Mouse (Mus musculus): ENCODE results near the gene Rapgef6. TPM values are rescaled to one million over a fixed set of nuclear protein-coding genes. Genes with fewer than 3 reads are reported as not detected.

Gene Rapgef6
- polyA plus RNA-seq, 1 experiment from 2014 or later: 34.7 TPM

DNA sequence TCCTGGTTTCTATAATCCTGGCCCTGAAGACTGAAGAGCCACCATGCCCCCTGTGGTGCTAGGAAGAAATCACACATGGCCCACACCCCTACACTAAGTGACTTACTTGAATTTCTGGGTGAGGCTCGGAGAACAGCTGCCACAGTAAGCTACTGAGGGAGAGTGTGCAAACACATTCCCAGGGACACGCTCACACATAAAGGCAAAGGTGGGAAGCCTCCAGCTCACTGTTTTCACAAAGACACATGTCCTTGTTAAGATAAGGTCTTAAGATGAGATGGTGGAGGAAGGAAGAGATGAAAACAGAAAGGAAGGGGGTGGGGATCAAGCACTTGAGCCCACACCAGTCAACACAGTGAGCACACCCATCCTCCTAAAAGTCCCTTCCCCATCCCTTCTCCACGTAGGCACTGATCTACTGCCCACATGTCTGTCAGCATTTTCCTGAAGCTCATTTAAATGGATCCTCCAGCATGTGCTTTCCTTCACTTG lies 204.0 kb downstream of the Rapgef6 start:
- Histone ChIP-seq H3K4me3 (replicated peaks) (no peak overlapping the region), H3K9ac (no peak overlapping the region), H3K27me3 (no peaks in the 10 kb centered on the region), H3K36me3 (peaks cover 61% of the 10 kb centered on the region), H3K4me1 (peaks cover 9% of the 10 kb centered on the region), H3K4me2 (no peak overlapping the region), H3K27ac (no peak overlapping the region), H3K9me3 (replicated peaks) (no peaks in the 10 kb centered on the region)
- ATAC-seq (replicated peaks; ENCODE audit: low FRiP score): no peak
- WGBS: 80% methylated on average over 3 of the region's 3 CpGs

DNA sequence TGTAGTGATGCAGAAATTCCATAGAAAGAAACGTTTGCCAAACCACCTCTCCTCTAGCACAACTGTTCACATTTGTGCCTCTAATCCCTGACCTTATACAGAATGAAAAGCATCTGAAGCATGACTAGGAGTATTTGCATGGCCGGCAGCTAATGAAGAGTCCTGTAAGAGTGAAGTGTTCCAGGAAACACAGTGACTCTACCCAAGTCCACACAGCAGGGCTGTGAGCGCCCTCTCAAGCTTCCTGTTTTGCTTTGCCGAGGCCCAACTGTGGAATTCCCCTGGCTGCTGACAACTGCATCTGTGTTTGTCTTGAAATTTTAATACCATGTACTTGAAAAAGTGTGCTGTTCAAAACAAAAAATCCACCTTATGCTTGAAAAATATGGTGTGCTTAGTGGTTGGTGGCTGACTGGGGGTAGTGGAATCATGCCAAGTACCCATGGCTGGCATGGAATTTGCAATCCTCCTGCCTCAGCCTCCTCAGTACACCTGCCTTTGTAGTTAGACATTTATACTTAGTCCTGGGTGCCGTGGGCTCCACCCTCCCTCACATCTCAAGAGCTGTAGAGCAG lies 204.8 kb downstream of the Rapgef6 start:
- no peak overlapping the region for H3K27ac ChIP-seq
- no peak overlapping the region for H3K4me3 ChIP-seq (replicated peaks)
- no peak for ATAC-seq (replicated peaks; ENCODE audit: low FRiP score)
- H3K36me3 ChIP-seq: peaks cover 54% of the 10 kb centered on the region
- no peaks in the 10 kb centered on the region for H3K27me3 ChIP-seq
- no peaks in the 10 kb centered on the region for H3K9me3 ChIP-seq (replicated peaks)
- no peak overlapping the region for H3K9ac ChIP-seq
- H3K4me1 ChIP-seq: peaks cover 9% of the 10 kb centered on the region
- no peak overlapping the region for H3K4me2 ChIP-seq
- 67% methylated on average over 5 of the region's 5 CpGs for WGBS

DNA sequence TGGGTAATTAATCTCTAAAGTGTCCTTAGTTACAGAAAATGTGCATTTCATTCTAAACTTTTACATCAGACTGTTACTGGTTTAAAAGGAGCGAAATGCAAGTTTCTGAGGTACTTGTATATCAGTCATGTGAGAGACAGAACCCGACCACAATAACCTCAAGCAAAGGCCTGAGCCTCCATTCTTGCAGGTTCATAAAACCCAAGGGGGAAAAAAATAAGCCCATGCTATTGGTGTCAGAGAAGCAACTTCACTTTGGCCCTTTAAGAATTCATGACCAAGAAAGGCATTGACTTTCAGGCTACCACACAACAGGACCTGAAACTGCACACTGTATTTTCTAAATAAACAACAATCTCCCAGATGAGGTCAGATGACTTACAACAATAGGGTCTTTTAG lies 205.7 kb downstream of the Rapgef6 start:
- no peaks in the 10 kb centered on the region for H3K27me3 ChIP-seq
- H3K4me3 ChIP-seq (replicated peaks): no peak overlapping the region
- 0 out of 2 replicates have a peak overlapping the region, but pooled peaks have one; percentile 0 for H3K27ac ChIP-seq
- peaks cover 45% of the 10 kb centered on the region for H3K36me3 ChIP-seq
- no peaks in the 10 kb centered on the region for H3K9me3 ChIP-seq (replicated peaks)
- H3K4me2 ChIP-seq: no peak overlapping the region
- no peak for ATAC-seq (replicated peaks; ENCODE audit: low FRiP score)
- H3K4me1 ChIP-seq: peaks cover 12% of the 10 kb centered on the region
- H3K9ac ChIP-seq: no peak overlapping the region
- WGBS: 55% methylated on average over 2 of the region's 2 CpGs

DNA sequence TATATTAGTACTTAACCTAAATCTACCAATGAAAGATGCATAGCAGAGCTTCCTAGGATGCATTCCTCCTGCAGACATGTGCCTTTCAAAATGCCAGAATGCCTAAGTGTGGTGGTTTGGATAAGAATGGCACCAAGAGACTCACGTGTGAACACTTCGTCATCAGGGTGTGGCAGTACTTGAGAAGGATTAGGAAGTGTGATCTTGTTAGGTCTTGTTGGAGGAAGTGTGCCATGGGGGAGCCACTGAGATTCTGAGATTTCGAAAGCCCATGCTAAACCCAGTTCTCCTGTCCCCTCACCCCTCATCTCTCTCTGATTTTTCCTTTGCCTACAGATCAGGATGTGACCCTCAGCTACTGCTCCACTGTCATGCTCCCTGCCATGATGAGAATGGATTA lies 206.7 kb downstream of the Rapgef6 start:
- 89% methylated on average over 3 of the region's 3 CpGs for WGBS
- H3K4me2 ChIP-seq: no peak overlapping the region
- no peak overlapping the region for H3K4me3 ChIP-seq (replicated peaks)
- H3K4me1 ChIP-seq: peaks cover 19% of the 10 kb centered on the region
- ATAC-seq (replicated peaks; ENCODE audit: low FRiP score): no peak
- H3K9ac ChIP-seq: no peak overlapping the region
- no peaks in the 10 kb centered on the region for H3K27me3 ChIP-seq
- no peak overlapping the region for H3K27ac ChIP-seq
- H3K36me3 ChIP-seq: peaks cover 44% of the 10 kb centered on the region
- H3K9me3 ChIP-seq (replicated peaks): no peaks in the 10 kb centered on the region

DNA sequence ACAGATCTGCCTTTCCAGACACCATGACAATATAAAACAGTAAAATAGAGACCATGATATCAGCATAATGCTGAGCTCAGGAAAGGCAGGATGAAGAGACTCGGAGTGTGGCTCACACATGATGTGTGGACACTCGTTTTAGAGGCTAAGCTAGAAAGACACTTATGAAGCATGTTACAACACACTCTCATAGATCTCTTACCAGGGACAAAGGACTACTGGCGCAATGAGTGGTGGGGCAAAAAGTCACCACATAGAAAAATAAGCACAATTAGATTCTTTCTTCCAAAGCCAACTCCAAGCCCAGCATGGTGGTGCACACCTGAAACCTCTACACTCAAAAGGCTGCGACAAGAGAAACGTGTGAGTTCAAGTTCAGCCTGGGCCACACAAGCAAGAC lies 208.3 kb downstream of the Rapgef6 start:
- peaks cover 16% of the 10 kb centered on the region for H3K4me1 ChIP-seq
- H3K9me3 ChIP-seq (replicated peaks): no peaks in the 10 kb centered on the region
- no peak for ATAC-seq (replicated peaks; ENCODE audit: low FRiP score)
- no peaks in the 10 kb centered on the region for H3K27me3 ChIP-seq
- WGBS: 88% methylated on average over 5 of the region's 5 CpGs
- H3K27ac ChIP-seq: no peak overlapping the region
- no peak overlapping the region for H3K9ac ChIP-seq
- H3K4me2 ChIP-seq: no peak overlapping the region
- H3K36me3 ChIP-seq: peaks cover 48% of the 10 kb centered on the region
- H3K4me3 ChIP-seq (replicated peaks): no peak overlapping the region

DNA sequence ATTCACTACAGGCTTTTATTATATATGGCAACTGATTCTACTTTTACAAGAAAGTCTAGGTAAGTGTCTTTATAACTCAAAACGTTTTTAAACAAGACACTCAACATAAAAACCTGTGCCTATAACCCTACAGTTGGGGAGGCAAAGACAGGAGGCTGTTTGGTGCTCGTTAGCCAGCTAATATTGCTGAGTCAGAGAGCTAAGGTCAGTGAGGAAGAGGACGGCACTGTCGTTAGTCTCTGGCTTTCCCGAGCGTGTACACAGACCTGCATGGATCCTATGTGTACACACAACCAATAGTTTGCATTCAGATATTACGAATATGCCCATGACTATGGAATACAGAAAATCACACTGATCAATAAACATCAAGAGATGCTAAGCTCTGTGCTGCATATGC lies 208.7 kb downstream of the Rapgef6 start:
- H3K4me1 ChIP-seq: peaks cover 16% of the 10 kb centered on the region
- H3K9me3 ChIP-seq (replicated peaks): no peaks in the 10 kb centered on the region
- no peak for ATAC-seq (replicated peaks; ENCODE audit: low FRiP score)
- no peak overlapping the region for H3K4me2 ChIP-seq
- H3K27ac ChIP-seq: no peak overlapping the region
- 83% methylated on average over 7 of the region's 7 CpGs for WGBS
- no peak overlapping the region for H3K9ac ChIP-seq
- no peak overlapping the region for H3K4me3 ChIP-seq (replicated peaks)
- H3K36me3 ChIP-seq: peaks cover 48% of the 10 kb centered on the region
- no peaks in the 10 kb centered on the region for H3K27me3 ChIP-seq

DNA sequence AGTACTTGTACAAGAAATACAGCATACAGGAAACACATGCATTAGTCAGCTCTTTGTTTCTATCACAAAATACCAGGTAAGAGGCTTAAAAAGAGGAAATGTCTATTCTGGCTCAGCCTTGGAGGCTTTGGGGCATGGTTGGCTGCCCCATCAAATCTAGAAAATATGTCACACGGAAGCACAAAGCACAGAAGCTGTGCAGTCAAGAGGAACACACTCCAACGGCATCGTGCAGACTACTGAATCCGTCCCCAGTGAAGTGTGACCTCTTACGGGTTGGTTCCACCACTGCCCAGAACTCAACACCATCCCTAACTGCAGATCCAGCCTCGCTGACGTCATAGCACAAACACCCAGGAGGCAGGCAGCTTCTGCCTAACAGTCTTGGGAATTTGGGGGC lies 210.9 kb downstream of the Rapgef6 start:
- WGBS: 47% methylated on average over 7 of the region's 7 CpGs
- Histone ChIP-seq H3K9me3 (replicated peaks) (no peaks in the 10 kb centered on the region), H3K4me1 (peaks cover 10% of the 10 kb centered on the region; the same call in 1 of the 2 replicates), H3K27me3 (no peaks in the 10 kb centered on the region), H3K36me3 (peaks cover 45% of the 10 kb centered on the region), H3K27ac (no peak overlapping the region), H3K4me2 (no peak overlapping the region), H3K4me3 (replicated peaks) (no peak overlapping the region), H3K9ac (no peak overlapping the region)
- ATAC-seq (replicated peaks; ENCODE audit: low FRiP score): peak; percentile 70

DNA sequence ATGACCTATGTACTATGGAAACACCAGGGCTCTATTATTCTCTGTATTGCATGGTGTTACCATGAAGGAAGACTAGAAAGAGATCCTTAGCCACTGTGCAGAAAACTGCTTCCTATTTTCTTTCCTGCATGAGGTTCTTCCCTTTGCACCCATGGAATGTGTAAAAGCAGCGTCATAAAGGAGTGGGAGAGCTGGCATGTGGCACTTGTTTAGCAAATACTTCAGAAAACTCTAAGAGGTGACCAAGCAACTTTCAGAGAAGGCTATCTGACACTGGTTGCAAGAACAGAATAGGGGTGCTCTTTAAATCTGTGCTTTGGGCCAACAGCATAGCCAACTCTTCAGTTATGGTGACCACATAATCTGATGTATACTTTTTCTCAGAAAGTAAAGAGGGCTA lies 212.5 kb downstream of the Rapgef6 start:
- WGBS: 80% methylated on average over 1 of the region's 1 CpGs
- Histone ChIP-seq H3K4me2 (no peak overlapping the region), H3K27ac (no peak overlapping the region), H3K27me3 (no peaks in the 10 kb centered on the region), H3K4me1 (peaks cover 10% of the 10 kb centered on the region; the same call in 1 of the 2 replicates), H3K36me3 (peaks cover 43% of the 10 kb centered on the region), H3K4me3 (replicated peaks) (no peak overlapping the region), H3K9ac (no peak overlapping the region), H3K9me3 (replicated peaks) (no peaks in the 10 kb centered on the region)
- ATAC-seq (replicated peaks; ENCODE audit: low FRiP score): no peak

DNA sequence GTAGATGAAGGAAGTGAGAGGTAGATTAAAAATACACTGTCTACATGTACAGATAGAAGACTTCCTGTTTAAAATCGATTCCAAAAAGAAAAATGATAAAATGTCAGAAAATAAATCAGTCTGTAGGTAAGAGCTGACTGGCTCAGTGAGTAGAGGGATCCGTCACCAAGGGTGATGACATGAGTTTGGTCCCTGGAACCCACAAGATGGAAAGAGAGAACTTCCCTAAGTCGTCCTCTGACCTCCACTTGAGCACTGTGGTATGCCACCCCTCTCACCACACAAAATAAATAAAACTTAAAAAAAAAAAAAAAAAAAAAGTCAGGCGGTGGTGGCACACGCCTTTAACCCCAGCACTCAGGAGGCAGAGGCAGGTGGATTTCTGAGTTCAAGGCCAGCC lies 214.3 kb downstream of the Rapgef6 start:
- Histone ChIP-seq H3K4me3 (replicated peaks) (no peak overlapping the region), H3K27me3 (no peaks in the 10 kb centered on the region), H3K27ac (no peak overlapping the region), H3K9ac (no peak overlapping the region), H3K9me3 (replicated peaks) (no peaks in the 10 kb centered on the region), H3K36me3 (peaks cover 39% of the 10 kb centered on the region), H3K4me2 (no peak overlapping the region), H3K4me1 (peaks cover 12% of the 10 kb centered on the region; the same call in 1 of the 2 replicates)
- 92% methylated on average over 5 of the region's 5 CpGs for WGBS
- no peak for ATAC-seq (replicated peaks; ENCODE audit: low FRiP score)

DNA sequence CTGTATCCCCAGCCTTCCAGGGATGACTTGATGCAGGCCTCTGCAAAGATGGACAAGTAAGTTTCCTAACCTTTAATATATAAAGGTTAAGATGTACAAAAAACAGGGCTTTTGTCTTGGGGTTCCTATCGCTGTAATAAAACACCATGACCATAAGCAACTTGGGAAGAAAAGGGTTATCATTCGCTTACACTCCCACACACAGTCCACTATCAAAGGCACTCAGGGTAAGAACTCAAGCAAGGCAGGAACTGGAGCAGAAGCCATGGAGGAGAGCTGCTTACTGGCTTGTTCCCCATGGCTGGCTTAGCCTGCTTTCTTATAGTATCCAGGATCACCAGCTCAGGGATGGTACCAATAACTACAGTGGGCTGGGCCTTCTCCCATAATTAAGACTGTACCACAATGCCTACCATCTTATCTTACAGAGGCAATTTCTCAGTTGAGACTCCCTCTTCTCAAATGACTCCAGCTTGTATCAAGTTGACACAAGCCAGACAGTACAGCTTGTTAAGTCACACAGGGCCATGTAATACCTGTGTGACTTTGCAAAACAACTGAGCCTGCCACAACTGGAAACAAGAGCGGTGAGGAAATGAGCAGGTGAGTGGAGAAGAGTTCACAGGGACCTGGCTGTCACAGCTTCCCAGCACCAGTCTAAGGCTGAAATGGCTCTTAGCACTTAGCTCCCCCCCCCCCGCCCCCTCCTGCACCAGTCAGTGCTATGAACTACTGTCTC lies 216.5 kb downstream of the Rapgef6 start:
- WGBS: 80% methylated on average over 4 of the region's 4 CpGs
- Histone ChIP-seq H3K9ac (no peak overlapping the region), H3K27me3 (no peaks in the 10 kb centered on the region), H3K4me1 (peaks cover 4% of the 10 kb centered on the region; the same call in 1 of the 2 replicates), H3K4me2 (no peak overlapping the region), H3K9me3 (replicated peaks) (no peaks in the 10 kb centered on the region), H3K36me3 (peaks cover 41% of the 10 kb centered on the region), H3K27ac (peak overlapping the region; percentile 45; the same call in 1 of the 2 replicates), H3K4me3 (replicated peaks) (no peak overlapping the region)
- 0 out of 2 replicates have a peak, but pooled peaks have one; percentile 18 for ATAC-seq (replicated peaks; ENCODE audit: low FRiP score)

DNA sequence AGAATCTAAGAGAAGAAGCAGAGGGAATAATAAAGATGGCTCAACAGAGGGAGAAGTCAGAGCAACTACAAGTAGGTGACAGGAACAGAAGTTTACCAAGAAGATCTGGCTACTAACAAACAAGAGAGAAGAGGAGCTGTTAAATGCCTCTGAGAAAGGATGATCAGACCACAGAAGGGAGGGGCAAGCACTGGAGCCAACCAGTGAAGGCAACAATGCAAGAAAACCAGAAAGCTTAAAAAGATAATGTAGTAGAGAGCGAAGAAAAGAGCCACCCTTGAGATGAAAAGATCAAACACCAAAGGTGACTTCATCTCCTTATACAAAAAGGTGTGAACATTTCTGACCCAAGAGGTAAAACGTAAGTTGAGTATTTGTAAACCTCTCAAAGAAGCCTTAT lies 218.7 kb downstream of the Rapgef6 start:
- ATAC-seq (replicated peaks; ENCODE audit: low FRiP score): no peak
- Histone ChIP-seq H3K27me3 (no peaks in the 10 kb centered on the region), H3K9ac (no peak overlapping the region), H3K4me1 (0 out of 2 replicates have a peak, but pooled peaks cover 2% of the 10 kb centered on the region), H3K4me3 (replicated peaks) (no peak overlapping the region), H3K36me3 (peaks cover 27% of the 10 kb centered on the region), H3K9me3 (replicated peaks) (no peaks in the 10 kb centered on the region), H3K4me2 (no peak overlapping the region), H3K27ac (no peak overlapping the region)
- 94% methylated on average over 2 of the region's 2 CpGs for WGBS

DNA sequence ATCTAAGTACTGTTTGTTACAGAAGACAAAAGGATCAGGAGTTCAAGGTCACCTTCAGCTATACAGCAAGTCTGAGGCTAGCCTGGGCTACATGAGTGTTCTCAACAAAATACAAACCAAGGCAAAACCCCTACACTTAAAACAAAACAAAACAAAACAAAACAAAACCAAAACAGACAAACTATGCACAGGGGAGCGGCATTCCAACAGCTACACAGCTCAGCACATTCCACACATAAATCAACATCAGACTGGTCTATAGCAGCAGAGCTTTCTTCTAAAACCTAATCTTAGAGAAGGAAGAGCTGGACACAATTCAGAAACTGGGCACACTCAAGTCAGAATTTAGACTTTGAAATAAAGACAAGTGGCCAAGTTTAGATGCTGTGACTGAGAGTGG lies 221.6 kb downstream of the Rapgef6 start:
- no peak overlapping the region for H3K9ac ChIP-seq
- WGBS: 58% methylated on average over 1 of the region's 1 CpGs
- no peaks in the 10 kb centered on the region for H3K9me3 ChIP-seq (replicated peaks)
- H3K27ac ChIP-seq: peak overlapping the region; percentile 15; the same call in 1 of the 2 replicates
- H3K4me1 ChIP-seq: 0 out of 2 replicates have a peak, but pooled peaks cover 2% of the 10 kb centered on the region
- no peak overlapping the region for H3K4me2 ChIP-seq
- peaks cover 27% of the 10 kb centered on the region for H3K36me3 ChIP-seq
- no peaks in the 10 kb centered on the region for H3K27me3 ChIP-seq
- no peak overlapping the region for H3K4me3 ChIP-seq (replicated peaks)
- ATAC-seq (replicated peaks; ENCODE audit: low FRiP score): no peak
